Mouse (Mus musculus) heart, postnatal 14 days (tissue): ENCODE measurements around the gene Atxn7l1. TPM values are rescaled to one million over a fixed set of nuclear protein-coding genes. Genes with fewer than 3 reads are reported as not detected.
"Not testable (repeated sequence)": the region's sequence is repeated elsewhere in the genome, so short reads cannot be mapped to it uniquely, and the experiment has no call there.

Source experiments
- DNase-seq, 2 experiments: peaks; one replicate each; pipeline ENCODE4 v3.0.0; 2021 to 2022
- intact Hi-C: fragments of 180-260 bp; cut with DNase I; formaldehyde crosslinking; loops from one replicate; pipeline ENCODE4 v1.15.1; 2025
- total RNA-seq, 2 experiments: library from RNA; stranded (reverse); gene quantifications; 2 replicates each; pipeline ENCODE4 v1.2.3; 2021

The Atxn7l1 gene
- total RNA-seq, 2 experiments from 2014 or later = 17.1 to 18.6 TPM

GRCm38 (mm10) chr12:33146622-33147433 lies 665 bp upstream of the Atxn7l1 start:
- no peak for DNase-seq
- intact Hi-C loops = loop anchor here (1.0 kb wide), 1 partner anchor 187 kb away; no protein-coding TSS in a partner anchor

DNA sequence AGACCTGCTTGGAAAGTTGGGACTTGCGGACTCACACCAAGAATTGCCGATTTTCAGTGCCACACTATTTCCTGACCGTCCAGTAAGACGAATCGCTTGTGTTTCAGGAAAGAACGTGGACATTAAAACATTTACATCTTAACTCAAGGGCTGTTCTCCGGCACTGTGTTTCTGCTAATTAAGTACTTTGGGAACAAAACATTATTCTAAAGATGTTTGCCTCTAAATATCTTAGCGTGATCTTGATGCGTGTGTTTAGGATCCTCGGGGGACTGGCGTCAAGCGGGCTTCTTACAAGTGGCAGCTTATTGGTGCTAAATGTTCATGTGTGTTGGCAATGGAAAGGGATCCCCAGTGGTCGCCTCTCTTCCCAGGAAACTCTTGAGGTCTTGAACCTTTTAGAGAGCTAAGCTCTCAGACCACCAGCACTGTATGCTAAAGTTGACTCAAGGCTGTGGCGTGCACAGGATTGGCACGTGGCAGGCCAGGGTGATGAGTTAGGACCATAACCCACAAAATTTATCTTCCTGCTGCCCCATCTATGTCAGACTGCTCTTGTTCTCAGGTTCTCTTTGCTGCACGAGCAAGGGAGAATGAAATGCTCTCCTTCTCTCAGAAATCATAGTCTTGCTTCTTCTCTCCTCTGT lies 2.2 kb downstream of the Atxn7l1 start:
- no peak for DNase-seq
- intact Hi-C loops = no loop called here

- intact Hi-C loops = loop anchor here (2.0 kb wide), 1 partner anchor 182 kb away; no protein-coding TSS in a partner anchor
- no peak for DNase-seq
These were observed 5.6 kb downstream of the Atxn7l1 start for GRCm38 (mm10) chr12:33153131-33153530.

- intact Hi-C loops = loop anchor here (2.0 kb wide), 1 partner anchor 181 kb away; no protein-coding TSS in a partner anchor
- DNase-seq = no peak
These were observed 6.4 kb downstream of the Atxn7l1 start for GRCm38 (mm10) chr12:33153850-33154249.

DNA sequence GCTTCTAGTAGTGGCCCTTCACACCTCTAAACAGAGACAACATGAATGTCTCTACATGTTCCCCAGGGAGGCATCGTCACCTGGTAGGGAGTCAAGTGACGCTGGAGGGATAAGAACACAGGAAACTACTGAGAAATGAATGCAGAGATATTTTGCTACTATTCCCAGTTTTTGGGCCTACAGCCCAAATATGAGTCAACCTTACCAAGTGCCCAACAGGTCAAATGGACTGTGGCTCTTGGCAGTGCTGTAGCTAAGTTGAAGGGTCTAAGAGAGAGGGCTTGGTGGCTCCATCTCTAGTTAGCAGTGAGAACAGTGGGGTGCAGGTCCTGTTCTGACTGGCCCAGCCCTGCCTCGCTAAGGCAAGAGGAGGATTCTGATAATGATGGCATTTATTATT lies 7.2 kb downstream of the Atxn7l1 start:
- intact Hi-C loops = no loop called here
- no peak for DNase-seq

DNA sequence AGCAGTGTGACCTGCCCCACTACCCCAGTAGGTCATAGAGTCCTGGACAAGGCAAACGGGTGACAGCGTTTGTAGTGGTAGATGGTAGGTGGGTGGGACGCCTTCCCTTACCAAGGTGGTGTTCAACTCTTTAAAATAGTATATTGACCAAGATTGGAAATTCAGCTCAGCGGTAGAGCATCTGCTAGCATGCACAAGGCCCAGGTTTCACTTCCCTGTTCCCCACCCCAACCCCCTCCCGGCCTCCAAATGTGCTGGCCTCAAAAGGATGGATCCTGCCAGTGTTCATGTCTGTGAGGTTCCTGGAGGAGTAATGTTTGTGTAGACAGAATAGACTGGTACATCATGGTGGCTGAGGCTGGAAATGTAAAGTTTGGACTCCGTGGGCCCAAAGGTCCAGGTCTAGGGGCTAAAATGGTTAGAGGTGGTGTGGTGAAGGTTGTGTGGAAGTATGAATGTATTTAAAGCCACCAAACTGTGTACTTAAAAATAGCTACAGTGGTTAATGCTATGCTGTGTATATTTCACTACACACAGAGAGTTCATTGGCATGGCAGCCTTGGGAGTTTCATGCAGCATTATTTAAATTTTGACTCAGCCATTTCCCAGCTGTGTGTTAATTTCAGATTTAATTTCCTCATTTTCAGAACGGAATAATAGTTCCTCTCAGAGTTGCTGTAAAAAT lies 9.0 kb downstream of the Atxn7l1 start:
- intact Hi-C loops = no loop called here
- no peak for DNase-seq

GRCm38 (mm10) chr12:33158256-33158655 lies 10.8 kb downstream of the Atxn7l1 start:
- DNase-seq = no peak
- intact Hi-C loops = no loop called here

DNA sequence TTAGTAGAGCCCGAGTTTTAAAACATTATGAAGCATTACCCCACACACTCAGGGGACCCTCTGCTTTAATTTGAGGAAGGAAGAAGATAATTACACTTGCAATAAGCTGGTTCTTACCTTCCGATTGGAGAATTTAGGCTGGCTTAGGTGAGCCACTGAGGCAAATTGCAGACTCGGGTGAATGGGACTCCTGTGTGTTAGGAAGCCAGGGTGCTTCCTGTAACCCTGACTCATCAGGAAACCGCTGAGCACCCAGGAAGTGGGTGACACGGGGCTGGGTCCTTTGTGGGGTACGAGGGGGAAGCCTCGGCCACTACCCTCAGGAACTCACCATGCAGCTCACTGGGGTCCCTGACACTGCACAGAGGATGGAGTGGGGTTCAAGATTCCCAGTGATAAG lies 12.9 kb downstream of the Atxn7l1 start:
- intact Hi-C loops = no loop called here
- no peak for DNase-seq

- intact Hi-C loops = no loop called here
- peak; percentile 25 to 33 for DNase-seq
These were observed 15.0 kb downstream of the Atxn7l1 start for GRCm38 (mm10) chr12:33162541-33162940.

- intact Hi-C loops, DNase-seq: not testable (repeated sequence)
These were observed 16.5 kb downstream of the Atxn7l1 start for GRCm38 (mm10) chr12:33164019-33164418.

GRCm38 (mm10) chr12:33166712-33167111 lies 19.2 kb downstream of the Atxn7l1 start:
- no peak for DNase-seq
- intact Hi-C loops = no loop called here

DNA sequence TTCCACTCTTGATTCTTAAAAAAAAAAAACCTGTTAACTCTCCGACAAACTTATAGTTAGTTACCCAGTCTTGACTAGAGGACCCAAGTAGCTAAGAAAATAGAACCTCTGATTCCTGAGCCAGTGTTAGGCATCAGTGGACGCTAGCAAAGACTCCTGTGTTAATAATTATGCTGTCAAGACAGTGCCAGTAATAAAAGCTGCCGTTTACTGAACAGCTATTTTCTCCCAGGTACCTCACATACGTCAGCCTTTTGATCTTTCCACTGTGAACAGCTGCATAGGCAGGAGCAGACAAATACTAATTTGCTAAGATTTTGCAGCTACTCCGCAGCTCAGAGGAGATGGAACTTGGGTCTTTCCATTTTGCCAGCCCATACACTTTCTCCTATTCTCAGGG lies 20.1 kb downstream of the Atxn7l1 start:
- no peak for DNase-seq
- intact Hi-C loops = no loop called here

DNA sequence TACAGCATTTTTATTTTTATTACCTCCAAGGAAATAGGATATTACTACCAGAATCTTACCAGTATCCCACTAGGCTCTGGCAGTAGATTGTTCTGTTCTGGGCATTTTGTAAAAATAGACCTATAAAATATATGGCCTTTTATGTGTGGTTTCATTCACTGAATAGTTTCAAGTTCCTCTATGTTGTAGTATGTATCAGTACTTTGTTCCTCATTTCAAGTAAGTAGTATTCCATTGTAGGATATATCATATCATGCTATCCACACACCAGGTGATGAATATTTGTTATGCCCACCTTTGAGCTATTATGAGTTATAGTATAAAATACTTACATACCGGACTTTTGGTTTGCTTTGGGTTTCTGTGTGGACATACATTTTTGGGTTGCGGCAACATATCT lies 21.0 kb downstream of the Atxn7l1 start:
- intact Hi-C loops = no loop called here
- DNase-seq = no peak

GRCm38 (mm10) chr12:33169777-33170494 lies 22.4 kb downstream of the Atxn7l1 start:
- DNase-seq = no peak
- intact Hi-C loops = no loop called here

DNA sequence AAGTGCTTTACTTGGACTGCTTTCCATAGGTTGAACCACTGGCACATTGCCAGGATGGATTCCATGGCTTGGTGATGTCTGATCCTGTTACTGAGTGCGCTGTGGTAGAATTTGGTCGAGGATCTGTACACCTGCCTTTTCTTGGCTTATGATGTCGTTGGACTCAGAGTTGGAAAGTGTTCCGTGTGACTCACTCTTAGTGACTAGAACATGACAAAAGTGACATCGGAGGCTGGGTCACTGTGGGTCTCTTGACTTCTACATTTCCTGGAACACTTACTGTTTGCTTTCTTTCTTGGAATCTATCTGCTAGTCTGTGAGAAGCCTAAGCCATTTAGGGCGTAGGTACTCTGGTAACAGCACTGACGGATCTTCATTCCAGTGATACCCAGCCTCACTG lies 23.3 kb downstream of the Atxn7l1 start:
- intact Hi-C loops = no loop called here

DNA sequence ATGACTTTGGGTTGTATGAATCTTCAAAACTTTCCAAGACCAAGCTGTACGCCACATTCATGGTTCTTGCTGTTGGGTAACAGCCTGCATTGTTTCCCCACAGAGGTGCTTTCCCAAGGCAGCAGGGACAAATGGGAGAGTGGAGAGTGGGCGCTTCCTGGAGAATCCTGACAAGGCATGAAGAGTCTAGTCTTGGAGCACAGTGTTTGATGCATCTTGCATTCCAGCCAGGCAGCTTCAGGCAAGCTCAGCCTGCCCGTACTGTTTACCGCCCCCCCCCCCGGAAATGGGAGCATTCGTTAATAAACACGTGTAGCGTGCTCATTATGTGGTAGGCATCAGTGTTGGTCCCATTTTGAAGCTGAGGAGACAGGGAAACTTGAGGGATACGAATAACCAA lies 25.4 kb downstream of the Atxn7l1 start:
- intact Hi-C loops = no loop called here
- DNase-seq = no peak

More for the DNA sequence above, 23.3 kb downstream of the Atxn7l1 start:
- no peak for DNase-seq

DNA sequence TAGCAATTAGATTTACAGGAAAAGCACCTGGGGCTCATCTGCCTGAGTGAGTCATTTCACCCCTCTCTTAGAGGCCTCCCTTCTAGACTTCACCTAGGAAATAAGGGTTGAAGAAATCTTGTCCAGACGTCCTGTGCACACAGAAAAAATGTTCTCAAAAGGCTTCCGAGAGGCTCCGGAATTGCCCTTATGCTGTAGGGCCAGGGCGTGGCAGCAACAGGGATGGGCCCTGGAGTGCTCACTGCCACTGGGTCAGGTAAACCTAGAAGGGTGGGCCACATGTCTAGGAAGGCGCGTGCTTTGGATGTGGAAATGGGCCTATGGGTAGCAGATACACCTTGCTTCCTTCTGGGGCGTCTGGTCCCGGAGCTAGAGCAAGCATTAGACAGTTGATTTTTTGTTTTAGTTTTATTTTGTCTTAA lies 26.2 kb downstream of the Atxn7l1 start:
- intact Hi-C loops = no loop called here
- DNase-seq = no peak

DNA sequence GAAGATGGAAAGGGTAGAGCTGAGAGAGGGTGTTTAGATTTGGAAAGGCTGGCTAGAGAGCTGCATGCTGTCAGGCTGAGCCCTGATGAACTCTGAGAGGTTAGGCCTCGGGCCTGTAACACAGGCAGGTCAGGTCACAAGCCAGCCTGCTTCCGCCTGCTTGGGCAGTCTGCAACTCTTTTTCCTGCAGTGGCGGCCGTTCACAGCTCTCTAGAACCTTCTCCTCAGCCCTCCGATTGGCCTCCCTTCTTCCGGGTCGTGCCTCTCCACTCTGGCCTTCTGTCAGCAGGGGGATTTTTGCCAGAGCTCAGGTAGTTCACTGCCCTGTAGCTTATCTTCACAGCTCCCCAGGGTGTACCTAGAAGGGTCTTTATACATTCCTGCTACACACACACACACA lies 26.7 kb downstream of the Atxn7l1 start:
- no peak for DNase-seq
- intact Hi-C loops = no loop called here

- intact Hi-C loops = no loop called here
- no peak for DNase-seq
These were observed 27.3 kb downstream of the Atxn7l1 start for GRCm38 (mm10) chr12:33174675-33175357.
